Mouse (Mus musculus) intestine, embryonic 15.5 days (tissue): ENCODE data around the gene Tas1r3. TPM values are rescaled to one million over a fixed set of nuclear protein-coding genes. Genes with fewer than 3 reads are reported as not detected.

Source experiments
- ATAC-seq: fragments of 200-750 bp; cut with Nextera tagmentation; 2 replicates; pipeline ENCODE4 v1.8.0; 2017; ENCODE audit warnings: moderate TSS enrichment, moderate library complexity
- H3K27ac ChIP-seq: fragments of 300-500 bp; sonication (generic); 2 replicates; pipeline ENCODE4 v1.5.1; 2015; ENCODE audit warnings: mild to moderate bottlenecking, inconsistent platforms
- H3K27me3 ChIP-seq: fragments of 300-500 bp; sonication (generic); replicated peaks from 2 replicates; pipeline ENCODE4 v1.6.1; 2015; ENCODE audit warnings: inconsistent platforms
- H3K36me3 ChIP-seq: fragments of 300-500 bp; sonication (generic); 2 replicates; pipeline ENCODE4 v1.6.1; 2015; ENCODE audit warnings: inconsistent platforms
- H3K4me1 ChIP-seq: fragments of 300-500 bp; sonication (generic); replicated peaks from 2 replicates; pipeline ENCODE4 v1.6.1; 2015; ENCODE audit warnings: inconsistent platforms
- H3K4me2 ChIP-seq: fragments of 300-500 bp; sonication (generic); replicated peaks from 2 replicates; pipeline ENCODE4 v1.6.1; 2015; ENCODE audit warnings: mild to moderate bottlenecking, inconsistent platforms
- H3K4me3 ChIP-seq: fragments of 300-500 bp; sonication (generic); replicated peaks from 2 replicates; pipeline ENCODE4 v1.5.1; 2015; ENCODE audit warnings: inconsistent platforms
- H3K9ac ChIP-seq: fragments of 300-500 bp; sonication (generic); 2 replicates; pipeline ENCODE4 v1.6.1; 2015; ENCODE audit warnings: inconsistent platforms
- H3K9me3 ChIP-seq: fragments of 300-500 bp; sonication (generic); 2 replicates; pipeline ENCODE4 v1.6.1; 2016; ENCODE audit warnings: inconsistent platforms
- WGBS: fragments of 180-500 bp; shearing (Covaris S2); methylation state at CpG from one replicate; pipeline ENCODE4 v1.1.7; 2015; 5-methylcytosine and 5-hydroxymethylcytosine counted together
- polyA plus RNA-seq: library from polyadenylated mRNA; unstranded; fragments of >200 nt; fragmentation: Nextera tagmentation; extraction: Ambion mirVana; gene quantifications from 2 replicates; pipeline ENCODE4 v1.2.1, GENCODE M21; 2015

The Tas1r3 gene
- polyA plus RNA-seq, 1 experiment from 2014 or later: 0.25 TPM

DNA sequence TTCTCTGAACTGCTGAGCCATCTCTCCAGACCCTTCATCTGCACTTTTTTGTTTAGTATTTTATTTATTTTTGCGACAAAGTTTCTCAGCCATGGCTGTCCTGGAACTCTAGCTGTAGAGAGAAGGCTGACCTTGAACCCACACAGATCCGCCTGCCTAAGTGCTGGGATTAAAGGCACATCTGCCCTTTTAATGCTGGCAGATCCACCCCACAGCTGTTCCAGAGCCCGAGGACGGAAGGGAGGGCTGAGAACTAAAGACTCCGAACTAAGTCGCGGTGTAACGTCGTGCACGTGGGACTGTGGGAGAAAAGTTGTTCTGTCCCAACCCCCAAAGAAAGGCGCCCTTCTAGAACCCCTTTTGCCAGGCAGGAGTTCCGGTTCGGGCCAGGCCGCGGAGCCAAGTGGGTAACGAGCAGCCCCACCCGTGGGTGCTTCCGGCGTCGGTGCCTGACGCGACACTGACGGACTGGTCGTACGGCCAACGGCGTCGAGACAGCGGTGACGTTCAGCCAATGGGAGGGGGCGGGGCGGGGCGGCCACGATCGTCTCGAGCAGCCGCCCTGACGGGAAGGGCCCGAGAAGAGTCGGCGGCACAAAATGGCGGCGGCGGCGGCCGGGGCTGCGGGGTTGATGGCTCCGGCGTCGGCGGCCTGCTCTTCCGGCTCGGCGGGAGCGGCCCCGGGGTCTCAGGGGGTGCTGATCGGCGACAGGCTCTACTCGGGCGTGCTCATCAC lies 51.1 kb downstream of the Tas1r3 start, which contains the start of gene Ccnl2:
Ccnl2 (plus strand) TSS at position 561 of the 736 bp plus-strand sequence.
- H3K36me3 ChIP-seq: peaks cover 34% of the 10 kb centered on the region
- ATAC-seq: peak; percentile 99
- WGBS: under 1% methylated on average over 60 of the region's 60 CpGs

More for the DNA sequence above, 51.1 kb downstream of the Tas1r3 start, which contains the start of gene Ccnl2:
- peak within 1 kb of the TSS; percentile 72 for H3K4me2 ChIP-seq
- H3K27ac ChIP-seq: peak within 1 kb of the TSS; percentile 87
- H3K4me3 ChIP-seq: peak within 1 kb of the TSS; percentile 99
- no peaks in the 10 kb centered on the region for H3K9me3 ChIP-seq
- H3K4me1 ChIP-seq: peaks cover 17% of the 10 kb centered on the region
- peak within 1 kb of the TSS; percentile 99 for H3K9ac ChIP-seq
- no peaks in the 10 kb centered on the region for H3K27me3 ChIP-seq

Other genes with a start within 250 kb of the Tas1r3 start
- 50.2 and 53.9 TPM in 2 replicates for gene Cdk11b, start 238.5 kb downstream of the Tas1r3 start, polyA plus RNA-seq
- not detected in 2 replicates for gene Gm10563, start 218.0 kb downstream of the Tas1r3 start, polyA plus RNA-seq
- gene Mmp23, start 210.0 kb downstream of the Tas1r3 start, polyA plus RNA-seq: 36.8 and 38.0 TPM in 2 replicates
- 17.8 and 22.6 TPM in 2 replicates for gene Mib2, start 194.2 kb downstream of the Tas1r3 start, polyA plus RNA-seq
- 6.1 and 7.6 TPM in 2 replicates for gene Fndc10, start 169.0 kb downstream of the Tas1r3 start, polyA plus RNA-seq
- gene Ssu72, start 158.6 kb downstream of the Tas1r3 start, polyA plus RNA-seq: 150 and 153 TPM in 2 replicates
- 0.80 and 0.84 TPM in 2 replicates for gene Tmem240, start 128.6 kb downstream of the Tas1r3 start, polyA plus RNA-seq
- 135 and 156 TPM in 2 replicates for gene Atad3a, start 102.3 kb downstream of the Tas1r3 start, polyA plus RNA-seq
- 16.7 TPM in 2 replicates for gene Vwa1, start 88.7 kb downstream of the Tas1r3 start, polyA plus RNA-seq
- gene Tmem88b, start 77.5 kb downstream of the Tas1r3 start, polyA plus RNA-seq: 1.00 and 1.1 TPM in 2 replicates
- gene Ankrd65, start 72.9 kb downstream of the Tas1r3 start, polyA plus RNA-seq: not detected in 2 replicates
- 225 and 226 TPM in 2 replicates for gene Mrpl20, start 60.5 kb downstream of the Tas1r3 start, polyA plus RNA-seq
- gene Ccnl2, start 50.9 kb downstream of the Tas1r3 start, polyA plus RNA-seq: 132 and 138 TPM in 2 replicates
- 169 and 171 TPM in 2 replicates for gene Aurkaip1, start 32.1 kb downstream of the Tas1r3 start, polyA plus RNA-seq
- 76.9 and 81.3 TPM in 2 replicates for gene Mxra8, start 23.7 kb downstream of the Tas1r3 start, polyA plus RNA-seq
- 9.9 and 11.9 TPM in 2 replicates for gene Dvl1, start 16.0 kb downstream of the Tas1r3 start, polyA plus RNA-seq
- gene Cptp, start 6.1 kb upstream of the Tas1r3 start, polyA plus RNA-seq: 20.3 and 20.6 TPM in 2 replicates
- 61.3 and 64.1 TPM in 2 replicates for gene Ints11, start 6.2 kb upstream of the Tas1r3 start, polyA plus RNA-seq
- 46.6 and 54.0 TPM in 2 replicates for gene Pusl1, start 28.4 kb upstream of the Tas1r3 start, polyA plus RNA-seq
- 12.2 and 13.7 TPM in 2 replicates for gene Acap3, start 28.5 kb upstream of the Tas1r3 start, polyA plus RNA-seq
- 100 and 105 TPM in 2 replicates for gene Ube2j2, start 80.5 kb upstream of the Tas1r3 start, polyA plus RNA-seq
- 60.1 and 60.2 TPM in 2 replicates for gene C1qtnf12, start 99.0 kb upstream of the Tas1r3 start, polyA plus RNA-seq
- gene B3galt6, start 129.3 kb upstream of the Tas1r3 start, polyA plus RNA-seq: 13.4 and 14.0 TPM in 2 replicates
- 154 and 166 TPM in 2 replicates for gene Sdf4, start 129.5 kb upstream of the Tas1r3 start, polyA plus RNA-seq
- gene Tnfrsf4, start 150.5 kb upstream of the Tas1r3 start, polyA plus RNA-seq: 0.49 and 0.52 TPM in 2 replicates
- 1.1 and 1.6 TPM in 2 replicates for gene Tnfrsf18, start 162.8 kb upstream of the Tas1r3 start, polyA plus RNA-seq
- gene Ttll10, start 196.1 kb upstream of the Tas1r3 start, polyA plus RNA-seq: 3.1 and 3.9 TPM in 2 replicates
- gene 9430015G10Rik, start 246.6 kb upstream of the Tas1r3 start, polyA plus RNA-seq: 22.2 and 22.8 TPM in 2 replicates